Mouse (Mus musculus) liver, embryonic 15.5 days (tissue): ENCODE data around the gene Met. TPM values are rescaled to one million over a fixed set of nuclear protein-coding genes. Genes with fewer than 3 reads are reported as not detected.
A peak's percentile ranks its signal among the peaks of the same experiment; 100 is the strongest.

ENCODE experiments used
- ATAC-seq: fragments of 200-750 bp; cut with Nextera tagmentation; 2 replicates; pipeline ENCODE4 v1.8.0; 2017; ENCODE audit warnings: moderate number of reproducible peaks, mild to moderate bottlenecking, moderate library complexity; ENCODE audit not compliant: insufficient read depth
- H3K27ac ChIP-seq: fragments of 300-500 bp; sonication (generic); replicated peaks from 2 replicates; pipeline ENCODE4 v1.5.1; 2015; ENCODE audit warnings: mild to moderate bottlenecking, inconsistent platforms
- H3K27me3 ChIP-seq: fragments of 300-500 bp; sonication (generic); 2 replicates; pipeline ENCODE4 v1.6.1; 2015; ENCODE audit warnings: mild to moderate bottlenecking, inconsistent platforms
- H3K36me3 ChIP-seq: fragments of 300-500 bp; sonication (generic); replicated peaks from 2 replicates; pipeline ENCODE4 v1.6.1; 2015; ENCODE audit warnings: moderate library complexity, mild to moderate bottlenecking, inconsistent platforms
- H3K4me1 ChIP-seq: fragments of 300-500 bp; sonication (generic); replicated peaks from 2 replicates; pipeline ENCODE4 v1.6.1; 2015; ENCODE audit warnings: inconsistent platforms
- H3K4me2 ChIP-seq: fragments of 300-500 bp; sonication (generic); 2 replicates; pipeline ENCODE4 v1.6.1; 2015; ENCODE audit warnings: moderate library complexity, mild to moderate bottlenecking, inconsistent platforms
- H3K4me3 ChIP-seq: fragments of 300-500 bp; sonication (generic); replicated peaks from 2 replicates; pipeline ENCODE4 v1.5.1; 2015; ENCODE audit warnings: mild to moderate bottlenecking, inconsistent platforms
- H3K9ac ChIP-seq: fragments of 300-500 bp; sonication (generic); 2 replicates; pipeline ENCODE4 v1.6.1; 2015; ENCODE audit warnings: moderate library complexity, mild to moderate bottlenecking, inconsistent platforms
- H3K9me3 ChIP-seq: fragments of 300-500 bp; sonication (generic); replicated peaks from 2 replicates; pipeline ENCODE4 v1.6.1; 2016; ENCODE audit warnings: inconsistent platforms
- WGBS: fragments of 180-500 bp; shearing (Covaris S2); methylation state at CpG from one replicate; pipeline ENCODE4 v1.1.7; 2015; ENCODE audit warnings: mixed read lengths; ENCODE audit not compliant: insufficient replicate concordance; 5-methylcytosine and 5-hydroxymethylcytosine counted together
- polyA plus RNA-seq: library from polyadenylated mRNA; unstranded; fragments of >200 nt; fragmentation: Nextera tagmentation; extraction: Ambion mirVana; gene quantifications from 2 replicates; pipeline ENCODE4 v1.2.1, GENCODE M21; 2015

Gene Met
- polyA plus RNA-seq, 1 experiment from 2014 or later, result 5.4 TPM

- Histone ChIP-seq H3K4me3 (no peak overlapping the region), H3K4me1 (0 out of 2 replicates have a peak, but pooled peaks cover 3% of the 10 kb centered on the region), H3K9me3 (no peaks in the 10 kb centered on the region), H3K4me2 (no peak overlapping the region), H3K9ac (no peak overlapping the region), H3K36me3 (no peaks in the 10 kb centered on the region), H3K27me3 (no peaks in the 10 kb centered on the region), H3K27ac (no peak overlapping the region)
- ATAC-seq, result no peak
- 54% methylated on average over 3 of the region's 3 CpGs for WGBS
Measured at GRCm38 (mm10) chr6:17549645-17550044, 86.0 kb downstream of the Met start.

- H3K9ac ChIP-seq, result no peak overlapping the region
- H3K27ac ChIP-seq, result no peak overlapping the region
- H3K4me3 ChIP-seq, result no peak overlapping the region
- ATAC-seq, result 0 out of 2 replicates have a peak, but pooled peaks have one; percentile 25
- H3K4me2 ChIP-seq, result no peak overlapping the region
- 74% methylated on average over 7 of the region's 7 CpGs for WGBS
- no peaks in the 10 kb centered on the region for H3K9me3 ChIP-seq
- H3K36me3 ChIP-seq, result no peaks in the 10 kb centered on the region
- 0 out of 2 replicates have a peak, but pooled peaks cover 3% of the 10 kb centered on the region for H3K4me1 ChIP-seq
- H3K27me3 ChIP-seq, result no peaks in the 10 kb centered on the region
Measured at GRCm38 (mm10) chr6:17554263-17554662, 90.7 kb downstream of the Met start.

- 0 out of 2 replicates have a peak, but pooled peaks cover 3% of the 10 kb centered on the region for H3K4me1 ChIP-seq
- ATAC-seq, result no peak; the same call in 1 of the 2 replicates
- no peak overlapping the region for H3K9ac ChIP-seq
- no peak overlapping the region for H3K4me3 ChIP-seq
- peak overlapping the region; percentile 33; the same call in 1 of the 2 replicates for H3K27ac ChIP-seq
- WGBS, result 47% methylated on average over 3 of the region's 3 CpGs
- H3K36me3 ChIP-seq, result no peaks in the 10 kb centered on the region
- no peaks in the 10 kb centered on the region for H3K27me3 ChIP-seq
- no peak overlapping the region for H3K4me2 ChIP-seq
- H3K9me3 ChIP-seq, result no peaks in the 10 kb centered on the region
Measured at GRCm38 (mm10) chr6:17554757-17555156, 91.2 kb downstream of the Met start.

DNA sequence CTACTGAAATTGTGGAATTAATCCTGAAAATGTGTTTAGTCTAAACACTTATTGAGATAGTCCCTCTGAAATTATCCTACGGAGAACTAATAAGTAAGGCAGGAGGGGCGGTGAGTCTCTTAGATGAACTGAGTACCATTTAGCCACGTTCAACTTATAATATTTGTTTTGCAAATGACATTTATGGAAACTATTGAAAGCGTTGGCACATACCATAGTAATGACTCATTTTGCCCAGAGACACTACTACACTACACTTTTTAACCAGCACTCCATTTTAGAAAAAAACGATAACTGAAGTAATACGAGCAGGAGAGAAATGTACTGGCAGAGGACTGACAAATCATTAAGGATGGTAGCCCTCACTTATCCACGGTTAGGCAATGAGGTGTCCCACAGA, 92.1 kb downstream of the Met start:
- Histone ChIP-seq H3K4me2 (no peak overlapping the region), H3K4me3 (no peak overlapping the region), H3K27ac (no peak overlapping the region), H3K27me3 (no peaks in the 10 kb centered on the region), H3K9ac (no peak overlapping the region), H3K9me3 (no peaks in the 10 kb centered on the region), H3K36me3 (no peaks in the 10 kb centered on the region), H3K4me1 (0 out of 2 replicates have a peak, but pooled peaks cover 3% of the 10 kb centered on the region)
- 70% methylated on average over 7 of the region's 7 CpGs for WGBS
- no peak for ATAC-seq

DNA sequence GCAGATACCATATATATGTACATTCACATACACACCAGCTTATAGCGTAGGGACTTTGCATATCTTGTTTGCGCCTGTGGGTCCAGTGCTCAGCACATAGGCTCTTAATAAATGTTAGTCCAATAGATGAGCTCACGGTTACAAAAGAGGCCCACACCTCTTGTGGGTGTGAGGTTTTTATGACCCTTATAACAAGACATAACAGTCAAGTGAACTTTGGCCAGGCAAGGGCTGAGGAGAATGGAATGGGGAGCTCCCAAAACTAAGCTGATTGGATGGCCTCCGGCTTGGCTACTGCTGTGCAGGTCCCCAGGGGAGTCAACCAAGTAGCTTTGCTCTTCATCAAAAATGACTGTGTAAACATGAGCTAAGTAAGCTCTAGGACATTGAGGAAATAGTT, 96.1 kb downstream of the Met start:
- H3K9ac ChIP-seq, result no peak overlapping the region
- no peak overlapping the region for H3K4me2 ChIP-seq
- H3K4me3 ChIP-seq, result no peak overlapping the region
- H3K9me3 ChIP-seq, result no peaks in the 10 kb centered on the region
- H3K4me1 ChIP-seq, result no peaks in the 10 kb centered on the region
- H3K27ac ChIP-seq, result no peak overlapping the region
- ATAC-seq, result no peak
- H3K27me3 ChIP-seq, result no peaks in the 10 kb centered on the region
- WGBS, result 72% methylated on average over 4 of the region's 4 CpGs
- H3K36me3 ChIP-seq, result no peaks in the 10 kb centered on the region

- Histone ChIP-seq H3K4me2 (no peak overlapping the region), H3K36me3 (no peaks in the 10 kb centered on the region), H3K9me3 (no peaks in the 10 kb centered on the region), H3K9ac (no peak overlapping the region), H3K4me3 (no peak overlapping the region), H3K4me1 (peaks cover 4% of the 10 kb centered on the region; the same call in 1 of the 2 replicates), H3K27me3 (no peaks in the 10 kb centered on the region), H3K27ac (no peak overlapping the region)
- WGBS, result 43% methylated on average over 2 of the region's 2 CpGs
- ATAC-seq, result no peak
Measured at GRCm38 (mm10) chr6:17561347-17561746, 97.7 kb downstream of the Met start.

DNA sequence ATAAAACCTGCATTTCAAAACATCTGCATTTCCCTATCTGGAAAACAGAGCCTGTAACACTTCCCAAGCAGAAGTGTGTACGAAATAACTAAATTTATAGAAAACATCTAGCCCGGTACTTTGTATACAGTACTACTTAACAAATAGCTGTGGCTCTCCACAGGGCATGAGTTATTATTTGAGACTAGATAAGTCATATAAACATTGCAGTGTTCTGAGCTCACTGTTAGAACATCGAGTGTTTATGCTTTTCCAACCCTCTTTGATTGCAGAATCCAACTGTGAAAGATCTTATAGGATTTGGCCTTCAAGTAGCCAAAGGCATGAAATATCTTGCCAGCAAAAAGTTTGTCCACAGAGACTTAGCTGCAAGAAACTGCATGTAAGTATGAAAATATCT, 98.3 kb downstream of the Met start:
- H3K4me2 ChIP-seq, result no peak overlapping the region
- peaks cover 4% of the 10 kb centered on the region; the same call in 1 of the 2 replicates for H3K4me1 ChIP-seq
- no peaks in the 10 kb centered on the region for H3K9me3 ChIP-seq
- no peak overlapping the region for H3K27ac ChIP-seq
- no peak for ATAC-seq
- WGBS, result 57% methylated on average over 3 of the region's 3 CpGs
- no peaks in the 10 kb centered on the region for H3K27me3 ChIP-seq
- no peak overlapping the region for H3K4me3 ChIP-seq
- H3K9ac ChIP-seq, result no peak overlapping the region
- no peaks in the 10 kb centered on the region for H3K36me3 ChIP-seq

DNA sequence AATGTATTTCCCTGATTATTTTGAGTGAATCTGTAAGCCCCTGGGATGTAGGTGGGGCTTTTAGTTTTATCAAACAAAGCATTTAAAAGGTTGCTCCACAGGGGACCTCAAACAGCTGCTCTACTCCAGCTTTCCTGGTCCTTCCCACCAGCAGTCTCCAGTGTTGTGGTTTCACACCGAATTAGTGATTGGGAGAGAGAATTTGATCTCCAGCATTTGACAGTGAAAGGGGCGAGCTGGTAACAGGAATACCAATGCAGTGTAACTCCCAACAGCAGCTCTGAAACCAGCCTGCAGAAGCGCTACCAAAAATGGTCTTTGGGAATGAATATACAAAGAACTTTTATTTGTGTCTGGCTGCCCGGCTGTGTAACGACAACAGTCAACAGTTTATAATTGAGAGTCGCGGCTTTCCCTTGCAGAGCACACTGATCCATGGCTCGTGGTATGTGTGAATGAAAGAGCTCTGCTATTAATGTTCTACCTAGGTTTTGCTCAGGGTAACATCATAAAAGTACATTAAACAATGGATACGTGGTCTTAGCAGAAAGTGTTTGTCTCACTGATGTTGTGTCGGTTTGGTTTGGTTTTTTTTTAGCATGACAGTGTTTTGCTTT, 99.0 kb downstream of the Met start:
- ATAC-seq, result no peak
- Histone ChIP-seq H3K9me3 (no peaks in the 10 kb centered on the region), H3K4me1 (peaks cover 4% of the 10 kb centered on the region; the same call in 1 of the 2 replicates), H3K4me3 (no peak overlapping the region), H3K4me2 (no peak overlapping the region), H3K27me3 (no peaks in the 10 kb centered on the region), H3K36me3 (no peaks in the 10 kb centered on the region), H3K9ac (no peak overlapping the region), H3K27ac (no peak overlapping the region)
- WGBS, result 38% methylated on average over 10 of the region's 10 CpGs

DNA sequence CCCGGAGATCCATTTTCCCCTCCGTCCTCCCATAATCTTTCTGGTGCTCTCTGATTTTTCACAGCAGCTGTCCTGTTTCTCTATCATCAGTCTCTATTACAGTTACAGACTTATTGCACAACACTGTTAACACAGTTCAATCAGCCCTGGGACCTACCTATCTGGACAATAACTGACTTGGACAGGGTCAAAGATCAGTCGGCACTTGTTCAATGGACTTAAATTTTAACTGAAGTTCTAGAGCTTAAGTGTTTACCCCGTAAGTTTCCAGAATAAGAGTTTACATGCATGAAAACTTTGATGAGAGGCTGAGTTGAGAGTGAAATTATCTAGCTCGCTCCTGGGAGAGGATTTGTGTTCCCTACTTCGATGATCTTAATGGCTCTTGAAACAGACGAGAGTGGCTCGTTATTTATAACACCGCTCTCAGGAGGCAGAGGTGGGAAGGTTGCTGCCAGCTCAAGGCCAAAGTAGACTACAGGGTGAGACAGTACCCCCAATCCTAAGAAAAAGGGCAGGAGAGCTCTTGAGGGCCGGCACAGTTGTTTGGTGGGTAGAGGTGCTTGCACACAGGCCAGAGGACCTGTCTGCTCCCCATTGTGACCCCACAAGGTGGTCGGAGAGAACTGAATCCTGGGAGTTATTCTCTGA, 105.2 kb downstream of the Met start:
- Histone ChIP-seq H3K4me2 (no peak overlapping the region), H3K4me3 (no peak overlapping the region), H3K9me3 (no peaks in the 10 kb centered on the region), H3K27ac (peak overlapping the region; percentile 66), H3K9ac (no peak overlapping the region), H3K4me1 (peaks cover 6% of the 10 kb centered on the region; the same call in 1 of the 2 replicates), H3K27me3 (no peaks in the 10 kb centered on the region), H3K36me3 (0 out of 2 replicates have a peak, but pooled peaks cover 5% of the 10 kb centered on the region)
- peak; percentile 73 for ATAC-seq
- WGBS, result 65% methylated on average over 11 of the region's 11 CpGs

- H3K4me3 ChIP-seq, result no peak overlapping the region
- ATAC-seq, result no peak
- H3K4me1 ChIP-seq, result 0 out of 2 replicates have a peak, but pooled peaks cover 2% of the 10 kb centered on the region
- no peak overlapping the region for H3K27ac ChIP-seq
- no peak overlapping the region for H3K4me2 ChIP-seq
- WGBS, result 40% methylated on average over 5 of the region's 5 CpGs
- no peaks in the 10 kb centered on the region for H3K9me3 ChIP-seq
- no peaks in the 10 kb centered on the region for H3K27me3 ChIP-seq
- H3K36me3 ChIP-seq, result peaks cover 8% of the 10 kb centered on the region; the same call in 1 of the 2 replicates
- no peak overlapping the region for H3K9ac ChIP-seq
Measured at GRCm38 (mm10) chr6:17573227-17573626, 109.6 kb downstream of the Met start.

DNA sequence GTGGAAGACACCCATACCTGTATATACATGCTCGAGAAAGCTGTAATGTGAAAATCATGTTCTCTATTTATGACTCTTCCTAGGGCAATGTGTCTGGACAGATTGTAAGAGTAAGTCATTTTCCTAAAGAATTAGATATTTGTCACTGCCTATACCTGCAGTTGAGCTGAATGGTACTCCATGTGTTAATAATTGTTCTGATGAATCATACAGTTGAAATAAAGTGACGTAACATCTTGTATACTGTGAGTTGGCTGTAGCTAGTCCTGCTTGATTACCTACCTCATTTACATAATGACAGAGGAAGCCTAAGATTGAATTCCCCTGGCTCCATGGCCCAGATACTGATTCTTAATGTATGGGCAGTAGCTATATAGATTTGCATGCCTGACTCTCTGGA, 110.1 kb downstream of the Met start:
- 0 out of 2 replicates have a peak, but pooled peaks cover 2% of the 10 kb centered on the region for H3K4me1 ChIP-seq
- H3K36me3 ChIP-seq, result peaks cover 8% of the 10 kb centered on the region; the same call in 1 of the 2 replicates
- 73% methylated on average over 2 of the region's 2 CpGs for WGBS
- H3K4me2 ChIP-seq, result no peak overlapping the region
- H3K4me3 ChIP-seq, result no peak overlapping the region
- no peak for ATAC-seq
- no peaks in the 10 kb centered on the region for H3K9me3 ChIP-seq
- no peaks in the 10 kb centered on the region for H3K27me3 ChIP-seq
- H3K9ac ChIP-seq, result no peak overlapping the region
- no peak overlapping the region for H3K27ac ChIP-seq
